Mouse (Mus musculus) A20 (cell line): ENCODE results near the gene Uba2.
A peak's percentile ranks its signal among the peaks of the same experiment; 100 is the strongest.
"Not testable (repeated sequence)": the region's sequence is repeated elsewhere in the genome, so short reads cannot be mapped to it uniquely, and the experiment has no call there.

ENCODE experiments used
- DNase-seq: peaks from one replicate; pipeline ENCODE4 v3.0.0-alpha.2; 2011; ENCODE audit warnings: low read depth, low spot score

Uba2 gene

GRCm38 (mm10) chr7:34169454-34169853 is at the start of gene Uba2:
Gene Uba2 (minus strand): TSS chr7:34169599.
- DNase-seq = no peak

- no peak for DNase-seq
Observed at GRCm38 (mm10) chr7:34218496-34218895, 49.1 kb upstream of the Uba2 start.

DNA sequence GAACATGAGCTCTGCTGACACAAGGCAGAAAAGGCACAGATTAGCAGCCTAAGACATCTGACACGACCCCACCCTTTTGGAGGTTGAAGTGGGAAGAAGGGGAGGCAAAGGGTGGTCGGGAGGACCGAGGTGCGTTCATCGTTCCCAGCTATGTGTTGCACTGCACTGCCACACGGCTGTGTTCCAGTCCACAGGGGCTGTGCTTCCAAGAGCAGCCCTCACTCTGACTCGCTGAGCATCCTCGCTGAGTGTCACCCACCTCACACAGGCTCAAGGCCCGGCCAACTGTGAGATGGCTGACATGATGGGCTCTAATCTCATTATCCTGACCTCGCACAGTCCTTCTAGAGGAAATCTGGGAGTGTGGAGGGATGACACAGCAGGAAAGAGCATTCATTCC is 47.1 kb upstream of the Uba2 start:
- DNase-seq = no peak

DNA sequence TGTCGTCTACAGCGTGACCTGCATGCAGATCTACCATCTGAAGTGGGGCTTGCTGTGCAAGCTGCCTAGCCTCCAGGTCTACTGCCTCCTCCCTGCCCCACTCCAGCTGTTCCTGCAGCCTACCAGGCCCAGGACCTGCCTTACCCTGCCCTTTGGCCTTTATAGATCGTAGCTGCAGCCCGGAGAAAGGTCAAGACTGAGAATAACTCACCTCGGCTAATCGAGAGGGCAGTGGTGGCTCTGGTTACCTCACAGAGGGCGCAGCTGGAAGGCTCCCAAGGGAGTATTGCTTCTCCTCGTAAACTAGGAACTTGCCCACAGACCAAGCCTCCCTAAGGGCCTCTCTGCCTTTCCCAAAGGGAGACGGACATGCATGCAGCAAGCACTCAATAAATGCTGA is 46.1 kb upstream of the Uba2 start:
- DNase-seq = no peak

GRCm38 (mm10) chr7:34214644-34215043 is 45.2 kb upstream of the Uba2 start:
- DNase-seq = no peak

GRCm38 (mm10) chr7:34213281-34213680 is 43.9 kb upstream of the Uba2 start:
- DNase-seq = no peak

DNA sequence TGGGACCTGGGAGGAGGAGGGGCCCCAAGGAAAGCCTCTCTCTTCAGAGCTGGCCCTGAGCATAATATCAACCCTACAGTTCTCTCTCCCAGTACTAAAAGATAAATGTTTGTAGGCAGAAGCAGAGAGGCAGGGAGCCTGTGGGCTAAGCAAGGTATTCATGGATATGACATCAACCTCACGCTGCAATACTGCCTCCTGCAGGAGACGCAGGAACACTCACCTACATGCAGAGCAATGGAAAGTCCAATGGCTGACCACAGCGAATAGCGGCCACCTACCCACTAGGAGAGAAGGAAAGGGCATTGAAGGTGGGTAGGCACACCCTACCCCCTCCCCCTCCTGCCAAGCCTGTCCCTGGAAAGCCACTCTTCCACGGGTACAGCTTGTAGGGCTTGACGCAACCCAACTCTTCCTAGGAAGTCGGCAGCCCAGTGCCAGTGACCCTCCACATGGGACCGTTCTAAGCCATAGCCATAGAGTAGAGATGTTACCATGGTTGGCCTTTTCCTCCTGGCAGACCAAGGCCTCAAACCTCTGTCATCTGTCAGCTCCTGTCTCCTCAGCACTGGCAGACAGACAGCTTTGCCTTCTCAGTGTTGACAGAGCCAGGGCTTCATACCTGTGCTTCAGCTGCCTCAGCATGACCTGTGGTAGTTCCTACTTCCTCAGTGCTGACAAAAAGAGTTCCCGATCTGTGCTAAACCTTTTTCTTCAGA is 38.8 kb upstream of the Uba2 start:
- no peak for DNase-seq

DNA sequence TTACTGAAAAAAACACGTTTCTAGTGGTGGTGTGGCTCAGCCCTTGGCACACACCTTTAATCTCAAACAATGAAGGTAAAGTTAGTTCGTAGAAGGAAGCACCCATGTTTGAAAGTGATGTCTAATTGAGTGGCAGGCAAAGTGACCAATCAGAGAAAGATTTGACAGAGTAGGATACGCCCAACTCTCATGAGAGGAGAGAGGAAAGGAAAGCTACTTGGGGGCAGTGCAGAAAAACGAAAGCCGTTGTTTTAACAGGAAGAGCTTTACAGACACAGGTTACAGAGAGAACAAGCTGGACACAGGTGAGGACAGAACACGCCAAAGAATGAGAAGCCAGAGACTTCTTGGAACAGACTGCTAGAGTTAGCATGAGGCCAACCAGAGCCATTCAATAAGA is 36.9 kb upstream of the Uba2 start:
- DNase-seq = no peak

DNA sequence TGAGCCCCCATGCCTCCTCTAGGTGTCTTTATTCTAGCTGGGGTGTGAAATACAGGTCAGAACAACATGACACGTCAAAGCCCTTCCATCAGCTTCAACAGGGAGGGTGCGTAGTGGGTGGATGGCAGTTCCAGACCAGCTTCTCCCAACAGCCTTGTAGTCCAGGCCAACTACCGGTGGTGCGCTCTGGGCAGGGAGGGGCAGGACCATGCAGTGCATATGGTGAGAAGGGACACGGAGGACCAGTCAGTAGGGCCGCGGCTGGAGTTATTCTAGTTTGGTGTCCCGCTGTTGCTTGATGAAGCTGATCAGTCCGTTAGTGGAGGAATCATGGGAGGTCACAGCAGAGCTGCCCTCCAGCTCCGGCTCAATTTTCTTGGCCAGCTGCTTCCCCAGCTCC is 32.7 kb upstream of the Uba2 start:
- not testable (repeated sequence) for DNase-seq

DNA sequence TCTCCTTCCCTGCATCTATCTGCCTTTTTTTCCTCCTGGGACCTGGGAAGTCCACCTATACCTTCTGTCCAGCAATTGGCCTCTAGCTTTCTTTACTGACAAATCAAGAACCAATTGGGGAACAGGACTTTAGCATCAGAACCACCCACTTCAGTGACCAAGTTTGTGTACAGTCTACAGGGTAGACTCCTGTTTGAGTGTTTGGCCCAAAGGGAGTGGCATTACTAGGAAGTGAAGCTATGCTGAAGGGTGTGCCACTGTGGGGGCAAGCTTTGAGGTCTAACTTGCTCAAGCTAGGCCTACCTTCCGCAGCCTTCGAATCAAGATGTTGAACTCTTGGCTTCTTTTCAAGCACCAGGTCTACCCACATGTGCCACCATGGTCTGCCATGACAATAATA is 31.4 kb upstream of the Uba2 start:
- no peak for DNase-seq

DNA sequence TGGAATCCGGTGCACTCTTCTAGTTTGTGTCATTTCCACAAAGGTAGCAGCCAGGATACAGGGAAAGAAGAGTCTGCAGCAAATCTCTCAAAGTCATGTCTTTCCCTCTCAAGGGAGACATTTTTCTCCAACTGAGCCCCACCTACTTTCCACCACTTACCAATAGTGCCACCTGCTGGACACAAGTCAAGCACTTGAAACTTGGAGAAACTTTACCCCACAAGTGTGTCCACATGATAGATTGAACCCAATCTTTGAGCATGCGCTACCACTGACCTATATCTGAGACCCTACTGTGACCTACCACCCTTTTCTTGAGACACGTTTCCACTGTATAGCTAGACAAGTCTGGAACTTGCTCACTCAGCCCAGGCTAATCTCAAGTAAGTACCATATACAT is 28.9 kb upstream of the Uba2 start:
- peak; percentile 82 for DNase-seq

GRCm38 (mm10) chr7:34196132-34197128 is 27.0 kb upstream of the Uba2 start, which contains the start of gene Pdcd2l:
Gene Pdcd2l (minus strand): TSS chr7:34196661.
- DNase-seq = peak; percentile 94

- DNase-seq = peak; percentile 66
Observed at GRCm38 (mm10) chr7:34195632-34196031, 26.2 kb upstream of the Uba2 start.

GRCm38 (mm10) chr7:34192825-34193224 is 23.4 kb upstream of the Uba2 start:
- DNase-seq = peak; percentile 47

DNA sequence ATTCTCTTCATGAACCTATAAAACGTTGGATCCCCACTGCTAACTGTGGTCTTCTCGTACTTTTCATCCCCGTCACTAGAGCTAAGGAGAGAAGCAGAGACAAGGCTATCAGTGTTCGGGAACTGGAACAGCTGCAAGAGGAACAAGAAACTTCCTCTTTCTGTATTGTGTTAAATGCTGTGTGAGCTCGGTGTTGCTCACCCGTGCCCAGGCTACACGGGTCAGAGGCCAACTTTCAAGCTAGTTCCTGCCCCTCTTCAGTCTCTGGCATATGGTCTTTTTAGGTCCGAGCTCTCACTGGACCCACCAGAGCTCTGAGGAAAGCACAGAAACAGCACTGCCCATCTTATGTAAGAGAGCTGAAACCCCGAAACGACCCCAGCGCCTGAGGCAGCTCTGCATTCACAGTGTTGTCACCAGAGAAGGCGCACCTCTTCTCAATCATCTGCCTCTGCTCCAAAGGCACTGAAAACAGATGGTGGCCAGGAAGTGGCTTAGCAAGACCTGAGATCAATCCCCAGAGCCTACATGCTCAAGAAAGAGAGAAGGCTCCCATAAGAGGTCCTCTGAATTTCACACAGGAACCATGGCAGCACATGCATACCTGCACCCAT is 20.1 kb upstream of the Uba2 start:
- peak; percentile 87 for DNase-seq

- no peak for DNase-seq
Observed at GRCm38 (mm10) chr7:34183794-34184193, 14.4 kb upstream of the Uba2 start.

- no peak for DNase-seq
Observed at GRCm38 (mm10) chr7:34183356-34183755, 14.0 kb upstream of the Uba2 start.

- DNase-seq = peak; percentile 70
Observed at GRCm38 (mm10) chr7:34176241-34176640, 6.8 kb upstream of the Uba2 start.

DNA sequence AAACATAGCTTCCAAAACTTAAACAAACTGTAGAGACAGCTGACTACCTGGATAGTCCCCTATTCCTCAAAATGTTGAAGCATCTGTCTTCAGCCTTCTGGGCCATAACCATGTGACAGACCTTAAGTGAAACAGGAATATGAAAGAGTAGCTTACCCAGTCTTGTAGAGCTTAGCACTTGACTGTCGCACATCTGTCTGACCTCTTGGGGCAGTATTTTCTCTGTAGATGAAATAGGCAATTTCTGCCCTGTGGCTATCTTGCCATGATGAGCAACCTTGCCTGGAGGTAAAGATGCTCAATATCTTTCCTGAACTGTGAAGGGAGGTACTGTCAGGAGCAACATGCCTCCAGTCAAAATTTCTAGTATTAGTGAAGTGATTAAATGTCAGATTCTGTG is 2.9 kb upstream of the Uba2 start:
- DNase-seq = peak; percentile 47

- peak; percentile 93 for DNase-seq
Observed at GRCm38 (mm10) chr7:34168470-34169251, 738 bp downstream of the Uba2 start.

DNA sequence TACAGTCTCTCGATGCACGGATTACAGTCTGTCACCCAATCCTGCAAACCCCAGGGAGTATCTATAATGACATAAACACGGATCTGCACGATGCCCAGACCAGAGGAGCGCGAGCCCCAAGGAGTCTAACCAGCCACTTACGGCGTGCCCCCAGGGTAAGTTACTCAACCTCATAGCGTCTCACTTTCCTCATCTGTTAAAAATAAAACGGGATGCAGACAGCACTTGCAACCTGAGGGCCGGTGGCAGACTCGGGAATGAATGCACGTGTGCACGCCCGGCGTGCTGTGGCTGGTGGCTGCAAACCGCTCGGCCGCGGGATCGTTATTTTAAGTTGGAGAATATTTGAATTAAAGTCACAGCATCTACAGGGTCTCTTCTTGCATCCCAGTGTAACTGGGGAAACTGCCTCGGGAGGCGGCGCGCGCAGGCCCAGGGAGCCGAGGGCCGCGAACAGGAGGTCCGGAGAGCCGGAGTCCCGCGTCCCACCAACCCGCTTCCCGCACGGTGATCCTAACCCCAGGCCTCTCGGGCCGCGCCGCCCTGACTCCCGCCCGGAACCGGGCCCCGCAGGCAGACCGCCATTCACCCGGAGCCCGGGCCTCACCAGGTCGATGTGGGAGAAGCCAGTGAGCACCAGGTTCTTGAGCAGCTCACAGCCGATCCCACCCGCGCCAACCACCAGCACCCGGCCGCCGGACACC is 1.5 kb downstream of the Uba2 start:
- peak; percentile 62 for DNase-seq
